Mouse (Mus musculus) liver, postnatal 0 days (tissue): ENCODE data around the gene Smyd3.

Experiments
- CTCF ChIP-seq: sonication (generic); IDR thresholded peaks from 2 replicates; pipeline ENCODE4 v1.5.1; 2016; ENCODE audit warnings: antibody characterized with exemption, low read depth
- EP300 ChIP-seq: IDR thresholded peaks from 2 replicates; pipeline ENCODE4 v1.6.1; 2016; ENCODE audit warnings: antibody characterized with exemption, low read depth, mild to moderate bottlenecking

GRCm38 (mm10) chr1:179559446-179560194, 41.8 kb upstream of the Smyd3 start:
- TF ChIP-seq CTCF: no peak
- TF ChIP-seq EP300: no peak
